Mouse (Mus musculus) heart, postnatal 36 days (tissue): ENCODE data around the gene Rab3c. TPM values are rescaled to one million over a fixed set of nuclear protein-coding genes. Genes with fewer than 3 reads are reported as not detected.

ENCODE experiments used
- DNase-seq, 2 experiments: peaks; one replicate each; pipeline ENCODE4 v3.0.0; 2021 to 2022
- intact Hi-C: fragments of 180-260 bp; cut with DNase I; formaldehyde crosslinking; loops from one replicate; pipeline ENCODE4 v1.15.1; 2025
- total RNA-seq, 2 experiments: library from RNA; stranded (reverse); gene quantifications; 2 replicates each; pipeline ENCODE4 v1.2.3; 2021

The Rab3c gene
- total RNA-seq, 2 experiments from 2014 or later, result 0.08 TPM; not detected in 1

DNA sequence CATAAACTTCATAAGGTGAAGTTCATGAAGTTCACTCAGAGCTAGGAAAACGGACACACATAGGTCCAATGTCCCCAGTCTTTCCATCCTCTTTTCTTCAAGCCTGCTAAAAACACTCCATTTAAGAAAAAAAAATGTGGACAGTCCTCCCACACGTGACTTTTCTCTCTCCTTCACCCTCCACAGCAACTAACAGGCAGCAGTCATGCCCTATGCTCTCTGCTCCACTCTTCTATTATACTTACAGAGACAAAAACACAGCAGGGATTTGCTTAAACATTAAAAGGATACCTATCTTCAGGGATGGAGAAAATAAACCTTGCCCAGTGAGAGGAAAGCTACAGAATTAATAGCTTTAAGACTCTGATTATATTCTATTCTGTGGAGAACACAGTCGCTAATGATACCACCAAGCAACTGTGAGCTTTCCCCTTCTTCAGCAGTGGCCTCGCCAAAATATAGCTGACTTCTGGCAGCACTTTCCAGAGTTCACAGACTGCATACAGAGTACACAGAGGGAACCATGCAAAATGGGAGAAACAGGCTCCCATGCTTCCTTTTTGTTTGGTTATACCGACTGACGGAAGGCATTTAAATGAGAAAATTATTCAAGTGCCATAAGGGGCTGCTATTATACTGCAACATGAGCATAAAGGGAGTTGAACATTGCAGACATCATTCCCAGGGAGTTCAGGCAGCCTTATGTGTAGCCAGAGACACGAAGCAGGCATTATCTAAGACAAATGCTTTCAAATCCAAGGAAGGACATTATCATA lies 165.7 kb downstream of the Rab3c start:
- intact Hi-C loops, result no loop called here

DNA sequence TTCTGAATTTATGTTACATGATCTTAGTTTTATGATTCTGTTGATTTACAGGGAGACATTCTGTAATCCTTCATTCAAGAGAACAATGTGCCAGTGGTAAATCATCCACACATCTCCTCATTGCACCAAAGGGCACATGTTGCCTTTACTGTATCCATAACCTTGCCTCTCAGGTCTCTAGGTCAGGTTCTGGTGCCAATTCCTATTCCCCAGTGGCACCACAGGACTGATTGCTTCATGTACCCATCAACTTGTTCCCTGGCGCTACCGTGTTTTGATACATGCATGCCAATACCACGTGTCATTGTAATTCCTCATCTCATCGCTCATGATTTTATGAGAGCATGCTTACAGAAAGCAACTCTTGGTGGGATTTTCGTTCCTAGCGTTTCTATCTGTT lies 167.1 kb downstream of the Rab3c start:
- intact Hi-C loops, result no loop called here
- DNase-seq, result no peak

More for the DNA sequence above, 165.7 kb downstream of the Rab3c start:
- no peak for DNase-seq

DNA sequence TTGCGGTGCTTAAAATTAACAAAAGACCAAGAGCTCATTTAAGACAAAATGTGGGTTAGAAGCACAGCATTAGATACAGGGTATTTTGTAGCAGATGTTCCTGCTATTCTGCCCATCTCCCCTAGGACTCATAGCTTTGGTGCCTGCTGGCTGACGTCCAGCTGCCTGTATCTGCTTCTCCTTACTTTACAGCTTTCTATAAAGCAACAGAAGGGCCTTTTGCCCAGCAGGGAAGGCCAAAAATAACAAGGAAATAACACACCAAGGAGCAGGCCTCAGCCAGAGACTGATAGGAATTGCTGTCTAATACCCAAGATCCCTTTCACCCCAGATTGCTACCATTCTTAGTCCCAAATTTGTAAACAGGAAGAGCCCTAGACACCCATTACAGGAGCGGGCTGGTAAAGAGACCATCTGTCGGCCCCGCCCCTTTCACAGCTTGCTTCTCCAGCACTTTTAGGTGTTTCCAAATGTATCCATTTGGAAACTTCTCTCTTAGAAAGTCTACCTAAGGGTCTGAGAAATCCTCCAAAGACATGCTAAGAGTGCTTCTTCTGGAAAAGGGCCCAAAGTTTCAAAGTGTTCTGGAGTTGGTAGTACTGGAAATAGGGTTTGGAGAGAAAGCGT lies 183.3 kb downstream of the Rab3c start:
- no peak for DNase-seq

DNA sequence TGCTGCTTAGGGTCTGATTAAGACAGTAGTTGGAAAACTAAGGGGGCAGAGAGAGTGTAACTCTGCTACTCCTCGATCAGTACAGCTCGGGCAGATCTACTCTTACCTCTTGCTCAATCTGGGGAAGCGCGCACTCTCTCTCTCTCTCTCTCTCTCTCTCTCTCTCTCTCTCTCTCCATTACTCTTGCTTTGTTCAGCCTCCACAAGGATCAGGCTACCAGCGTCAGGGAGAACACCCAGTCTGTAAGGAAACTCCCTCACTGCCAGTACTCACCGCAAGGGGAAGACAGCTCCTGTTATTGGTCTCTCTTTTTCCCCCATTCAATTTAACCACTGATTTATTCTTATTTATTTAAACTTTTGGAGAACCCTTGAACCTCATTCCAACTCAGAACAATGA lies 185.8 kb downstream of the Rab3c start:
- intact Hi-C loops, result no loop called here
- DNase-seq, result no peak

More for the DNA sequence above, 183.3 kb downstream of the Rab3c start:
- intact Hi-C loops, result no loop called here

DNA sequence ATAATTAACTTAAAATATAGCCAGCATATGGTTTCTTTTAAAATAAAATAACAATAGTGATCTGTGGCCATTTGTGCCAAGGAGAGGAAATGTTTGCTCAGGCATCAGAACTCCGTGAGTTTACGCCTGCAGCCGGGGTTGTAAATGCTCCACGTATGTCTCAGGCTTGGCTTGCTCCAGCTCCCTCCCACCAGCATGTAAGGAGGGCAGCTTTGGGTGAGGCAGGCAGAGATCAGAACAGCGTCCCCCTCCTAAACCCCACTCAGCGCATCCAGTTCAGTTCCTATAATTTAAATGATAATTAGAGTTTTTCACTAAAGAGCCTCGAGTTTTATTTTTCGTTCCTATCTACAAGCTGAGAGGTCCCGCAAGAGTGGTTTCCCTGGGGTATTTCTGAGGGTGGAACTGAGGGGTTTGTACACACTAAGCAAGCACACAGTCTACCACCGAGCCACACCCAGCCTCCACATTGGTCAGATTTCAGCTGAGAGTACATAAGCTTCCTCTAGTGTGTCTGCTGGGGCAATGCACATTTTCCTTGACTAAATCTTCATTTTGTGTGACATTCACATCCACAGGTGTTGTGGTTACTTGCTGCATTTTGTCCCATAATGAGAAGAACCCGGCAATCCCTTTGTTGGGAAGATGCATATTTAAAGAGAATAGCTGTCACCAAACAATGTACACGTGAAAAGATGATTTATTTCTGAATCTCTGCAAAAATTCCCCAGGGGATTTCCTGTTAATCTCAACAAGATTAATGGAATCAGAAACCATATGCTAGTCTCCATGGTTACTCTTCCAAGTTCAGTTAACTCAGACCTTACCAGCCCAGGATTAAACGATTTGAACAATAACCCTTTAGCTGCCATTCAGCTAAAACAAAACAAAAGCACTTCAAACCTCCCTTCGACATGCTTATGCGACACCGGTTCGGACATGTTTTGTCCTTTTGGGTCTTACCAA lies 186.8 kb downstream of the Rab3c start:
- intact Hi-C loops, result no loop called here
- no peak for DNase-seq

DNA sequence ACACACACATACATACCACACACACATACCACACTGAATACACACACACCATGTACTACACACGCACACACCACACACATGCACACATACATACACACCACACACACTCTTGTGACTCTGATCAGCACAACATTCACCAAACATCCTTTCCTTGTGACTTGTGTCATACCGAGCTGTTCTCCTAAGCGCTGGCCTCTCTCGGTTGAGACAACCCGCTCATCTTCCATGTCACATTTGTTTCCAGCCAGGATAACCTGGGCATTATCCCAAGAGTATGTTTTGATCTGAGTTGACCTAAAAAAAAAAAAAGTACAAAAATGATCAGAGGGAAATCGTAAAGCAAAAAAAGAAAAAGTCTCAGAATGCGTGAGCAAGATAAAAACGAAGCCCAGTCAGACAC lies 196.8 kb downstream of the Rab3c start:
- no peak for DNase-seq
- intact Hi-C loops, result no loop called here

DNA sequence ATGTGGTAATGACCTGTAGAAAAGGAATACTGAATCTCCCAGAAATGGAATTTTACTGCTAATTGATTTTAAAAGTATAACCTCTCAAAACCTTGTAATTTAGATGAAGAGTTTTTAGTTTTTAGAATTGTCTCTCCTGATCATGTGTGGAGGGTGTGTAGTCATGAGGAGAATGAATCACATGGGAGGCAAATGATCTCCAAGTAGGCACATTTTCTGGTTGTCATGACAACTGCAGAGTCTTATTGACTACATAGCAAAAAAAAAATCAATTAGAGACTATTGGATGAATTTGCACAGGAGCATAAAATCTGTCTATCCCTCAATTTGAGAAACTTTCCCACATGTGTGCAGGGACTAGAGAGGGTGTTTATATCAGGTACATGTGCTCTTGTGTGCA lies 199.6 kb downstream of the Rab3c start:
- no peak for DNase-seq
- intact Hi-C loops, result no loop called here

DNA sequence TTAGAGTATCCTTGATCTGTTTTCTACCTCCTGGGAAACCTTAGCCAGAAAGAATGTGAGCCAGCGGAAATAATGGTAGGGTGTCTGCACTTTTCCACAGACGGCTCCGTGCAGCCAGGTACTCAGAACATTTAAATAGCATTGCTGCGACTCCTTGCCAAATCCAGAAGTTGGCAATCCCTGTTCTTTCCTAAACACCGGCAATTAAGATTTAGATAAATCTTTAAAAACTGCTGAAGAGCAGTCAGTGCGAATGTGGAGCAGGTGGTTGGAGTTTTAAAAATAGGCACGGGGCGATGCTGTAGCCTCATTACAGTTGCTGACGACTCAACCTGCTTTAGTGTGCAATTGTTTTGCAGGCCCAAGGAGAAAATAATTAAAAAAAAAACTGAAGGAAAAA lies 205.2 kb downstream of the Rab3c start:
- DNase-seq, result no peak
- intact Hi-C loops, result no loop called here

DNA sequence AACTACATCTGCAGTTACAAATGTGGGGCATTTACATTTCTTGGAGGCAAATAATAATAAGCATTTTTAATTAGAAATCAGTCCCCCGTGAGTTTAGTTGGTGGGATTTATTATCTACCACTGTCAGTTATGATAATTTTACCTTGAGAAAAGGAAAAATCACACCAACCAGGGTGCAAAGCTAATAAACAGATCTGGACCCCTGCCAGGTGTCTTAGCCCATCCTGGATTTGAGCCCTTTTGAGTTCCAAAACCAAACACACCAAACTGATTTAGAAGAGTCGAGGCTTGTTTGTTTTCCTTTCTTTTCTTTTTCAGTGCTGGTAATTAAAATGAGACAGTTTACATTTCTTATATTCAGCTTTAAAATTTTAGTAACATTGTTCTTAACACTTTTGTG lies 206.6 kb downstream of the Rab3c start:
- DNase-seq, result no peak
- intact Hi-C loops, result no loop called here

DNA sequence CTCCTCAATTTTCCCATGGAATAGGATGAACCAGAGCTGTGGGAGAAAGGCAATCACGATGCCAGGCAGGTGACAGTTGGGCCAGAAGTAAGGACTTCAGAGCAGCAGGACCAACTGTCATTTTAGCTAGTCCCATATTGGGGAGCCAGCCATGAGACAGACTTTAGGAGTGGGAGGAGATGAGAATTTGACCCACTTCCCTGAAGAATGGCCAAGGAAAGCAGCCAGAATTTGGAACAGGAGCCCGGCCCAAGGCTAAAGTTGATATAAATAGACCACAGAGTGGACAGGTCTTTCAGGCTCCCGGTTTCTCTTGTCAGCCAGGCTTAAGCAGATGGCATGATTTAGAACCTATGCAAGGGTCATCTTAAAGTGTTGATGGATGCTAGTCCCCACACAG lies 213.6 kb downstream of the Rab3c start:
- intact Hi-C loops, result no loop called here
- no peak for DNase-seq

DNA sequence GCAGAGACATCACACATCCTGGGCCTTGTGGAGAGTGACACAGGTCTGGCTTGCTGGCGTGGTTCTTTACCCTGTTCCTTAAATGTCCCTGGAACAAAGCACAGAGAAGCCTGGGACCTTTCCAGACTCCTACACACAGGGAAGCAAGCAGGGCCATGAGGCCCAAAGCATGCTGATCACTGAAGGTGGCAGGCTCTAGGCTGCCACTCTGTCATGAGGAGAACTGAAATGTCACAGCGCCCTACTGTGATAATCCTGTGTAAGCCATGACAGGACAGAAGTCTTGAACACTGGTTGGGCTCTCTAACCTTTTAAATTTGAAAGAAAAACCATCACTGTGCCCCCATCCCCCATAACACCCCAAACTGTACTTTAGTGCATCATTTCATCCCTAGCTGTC lies 214.1 kb downstream of the Rab3c start:
- DNase-seq, result no peak
- intact Hi-C loops, result no loop called here

DNA sequence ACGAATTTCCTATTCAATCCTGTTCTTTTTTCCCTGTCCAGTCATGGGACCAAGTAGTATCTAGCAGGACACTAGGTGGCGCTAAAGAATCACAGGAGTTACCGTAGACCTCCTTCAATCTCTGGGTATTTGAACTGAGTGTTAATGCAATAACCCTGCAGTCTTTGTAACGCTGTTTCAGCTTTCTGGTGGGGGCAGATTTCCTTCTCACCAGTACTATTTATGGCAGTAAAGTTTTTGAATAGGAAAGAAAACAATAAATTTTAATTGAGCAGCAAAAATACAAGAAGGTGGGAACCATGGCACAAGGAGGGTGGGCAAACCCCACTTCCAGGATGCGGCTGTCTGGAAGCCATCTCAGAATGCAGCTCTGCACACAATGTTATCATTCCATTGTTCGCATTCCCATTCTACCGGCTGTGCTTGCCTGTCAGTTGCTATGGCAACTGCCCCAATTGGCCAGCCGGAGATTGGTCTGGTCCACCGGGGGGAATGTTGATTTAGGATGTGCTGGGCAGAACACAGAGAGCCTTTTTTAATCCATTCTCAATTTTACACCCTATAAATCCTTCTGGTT lies 217.9 kb downstream of the Rab3c start:
- intact Hi-C loops, result loop anchor here (1.0 to 5.0 kb wide), 5 partner anchors 256 to 1349 kb away; no protein-coding TSS in a partner anchor
- DNase-seq, result peak; percentile 44 to 46

DNA sequence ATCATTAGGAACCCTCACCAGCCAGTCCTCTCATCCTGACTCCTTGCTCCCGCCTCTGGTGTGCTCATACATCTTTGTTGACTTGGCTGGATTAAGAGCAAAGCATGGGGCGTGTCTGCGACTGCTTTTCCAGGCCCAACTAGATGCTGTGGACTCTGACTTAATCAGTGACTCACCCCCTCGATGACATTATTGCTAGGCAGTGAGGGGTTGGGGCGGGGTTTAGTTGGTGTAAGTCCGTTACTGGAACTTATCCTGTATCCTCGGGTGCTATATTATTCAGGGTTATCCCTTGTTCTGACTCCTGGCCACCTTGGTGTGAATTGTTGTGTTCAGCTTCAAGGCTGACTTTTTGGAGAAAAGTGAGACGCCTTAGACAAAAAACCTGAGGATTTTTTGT lies 218.5 kb downstream of the Rab3c start:
- intact Hi-C loops, result loop anchor here (1.0 to 5.0 kb wide), 5 partner anchors 257 to 1350 kb away; no protein-coding TSS in a partner anchor
- DNase-seq, result no peak

DNA sequence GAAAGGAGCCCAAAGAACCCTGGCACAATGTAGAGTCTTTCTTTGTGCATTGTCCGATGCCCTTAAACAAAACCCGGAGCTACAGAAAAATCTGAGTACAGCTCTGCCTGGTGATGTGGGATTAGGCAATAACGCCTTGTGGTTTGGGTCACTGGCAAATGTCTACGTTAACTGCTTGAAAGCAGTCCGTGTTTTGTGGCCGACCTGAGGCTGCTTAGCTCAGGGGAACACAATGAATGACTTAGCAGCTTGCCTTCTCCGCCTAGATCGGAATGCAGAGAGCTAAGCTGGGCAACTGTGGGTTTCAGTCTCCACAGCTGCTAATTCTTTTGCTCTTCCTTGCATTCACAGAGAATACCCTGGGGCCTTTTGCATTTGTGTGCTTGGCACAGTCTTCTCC lies 226.3 kb downstream of the Rab3c start:
- DNase-seq, result no peak
- intact Hi-C loops, result no loop called here

DNA sequence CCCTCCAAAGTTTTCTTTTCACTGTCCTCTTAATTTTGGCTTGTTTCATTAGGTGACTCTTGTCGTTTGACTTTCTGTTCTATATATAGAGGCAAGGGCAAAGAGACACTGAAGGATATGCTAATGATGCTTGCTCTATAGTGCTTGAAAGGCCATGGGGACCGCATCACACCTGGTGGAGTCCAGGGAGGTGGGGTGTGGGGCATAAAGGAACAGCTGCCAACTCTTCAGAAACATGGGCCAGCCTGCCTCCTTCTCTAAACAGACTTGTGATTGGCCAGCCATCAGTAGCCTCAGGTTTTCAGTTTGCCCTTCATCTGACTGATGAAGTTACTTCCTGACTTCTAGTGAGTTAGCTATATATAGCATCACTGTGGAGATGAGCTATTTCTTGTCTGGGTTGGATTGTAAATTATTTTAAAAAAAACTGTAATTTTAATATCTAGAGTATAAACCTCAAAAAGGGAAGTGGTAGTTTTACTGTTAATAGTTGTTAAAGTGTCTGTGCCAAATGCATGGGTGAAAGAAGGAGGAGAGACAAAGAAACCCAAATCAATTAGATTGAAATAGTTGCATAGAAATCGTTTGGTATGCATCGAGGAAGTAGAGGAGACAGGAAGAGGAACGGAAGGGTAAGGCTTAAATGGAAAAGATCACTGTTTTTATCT lies 231.9 kb downstream of the Rab3c start:
- intact Hi-C loops, result no loop called here
- no peak for DNase-seq

DNA sequence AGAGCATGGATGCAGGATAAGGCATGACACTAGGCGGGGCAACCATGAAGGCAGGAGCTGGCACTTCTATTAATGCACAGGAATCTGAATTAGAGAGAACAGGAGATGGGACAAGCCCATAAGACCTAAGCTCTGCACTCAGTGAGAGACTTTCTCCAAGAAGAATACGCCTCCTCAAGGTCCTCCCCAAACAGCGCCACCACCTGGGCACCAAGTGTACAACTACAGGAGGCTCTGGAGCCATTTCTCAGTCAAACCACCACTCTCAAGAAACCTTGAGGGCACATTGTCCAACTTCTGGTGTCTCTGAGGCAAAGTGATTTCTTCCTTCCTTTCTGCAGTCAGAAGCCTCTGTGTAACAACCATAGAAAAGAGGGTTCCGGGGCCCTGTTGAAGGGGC lies 236.4 kb downstream of the Rab3c start:
- DNase-seq, result no peak
- intact Hi-C loops, result no loop called here

DNA sequence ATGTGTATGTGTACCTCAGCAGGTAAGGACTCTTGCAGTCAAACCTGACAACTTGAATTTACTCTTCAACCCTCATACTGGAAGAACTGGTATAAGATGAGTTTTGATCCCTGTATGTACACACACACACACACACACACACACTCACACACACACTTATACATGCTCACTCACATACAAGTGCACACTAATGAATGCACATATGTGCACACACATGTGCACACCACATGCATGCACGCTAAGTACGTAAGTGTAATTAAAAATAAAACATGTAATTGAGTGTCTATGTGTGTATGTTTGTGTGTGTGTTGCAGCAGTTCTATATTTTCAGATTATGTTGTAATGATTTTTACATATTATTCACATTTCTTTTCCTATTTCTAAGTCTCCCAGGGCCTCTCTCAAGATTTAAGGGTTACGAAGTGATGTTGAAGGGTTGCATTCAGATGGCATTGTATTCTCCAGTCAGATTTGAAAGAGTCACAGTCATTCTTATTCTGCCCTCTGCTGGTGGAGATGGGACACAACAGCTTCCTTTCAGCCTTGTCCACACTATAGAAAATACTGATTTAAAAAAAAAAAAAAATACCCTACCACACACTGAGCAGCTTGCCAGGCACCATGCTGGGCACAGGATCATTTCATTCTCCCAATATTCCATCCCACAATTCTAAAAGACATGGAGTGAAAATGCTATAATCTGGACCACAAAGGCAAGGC lies 240.9 kb downstream of the Rab3c start:
- intact Hi-C loops, result loop anchor here (1.0 kb wide), 1 partner anchor 116 kb away; no protein-coding TSS in a partner anchor
- peak in 1 of 2 experiments; percentile 21 for DNase-seq

DNA sequence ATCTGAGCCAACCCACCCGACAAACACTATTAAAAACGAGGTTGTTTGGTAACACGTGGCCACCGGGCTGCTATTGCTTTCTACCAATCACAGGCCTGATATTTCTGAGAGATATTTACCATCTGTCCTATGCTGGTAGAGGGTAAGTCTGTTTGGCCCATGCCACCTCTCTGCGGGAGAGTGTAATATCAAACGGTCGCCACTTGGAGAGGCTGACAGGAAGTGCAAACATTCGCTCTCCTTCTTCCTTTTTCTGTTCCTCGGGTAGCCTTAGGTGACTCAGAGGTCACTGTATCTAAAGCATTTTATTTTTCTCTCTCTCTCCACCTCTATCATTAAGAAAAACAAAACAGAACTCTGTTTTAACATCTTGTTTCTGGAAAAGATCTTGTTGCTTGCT lies 241.6 kb downstream of the Rab3c start:
- no peak for DNase-seq
- intact Hi-C loops, result no loop called here

DNA sequence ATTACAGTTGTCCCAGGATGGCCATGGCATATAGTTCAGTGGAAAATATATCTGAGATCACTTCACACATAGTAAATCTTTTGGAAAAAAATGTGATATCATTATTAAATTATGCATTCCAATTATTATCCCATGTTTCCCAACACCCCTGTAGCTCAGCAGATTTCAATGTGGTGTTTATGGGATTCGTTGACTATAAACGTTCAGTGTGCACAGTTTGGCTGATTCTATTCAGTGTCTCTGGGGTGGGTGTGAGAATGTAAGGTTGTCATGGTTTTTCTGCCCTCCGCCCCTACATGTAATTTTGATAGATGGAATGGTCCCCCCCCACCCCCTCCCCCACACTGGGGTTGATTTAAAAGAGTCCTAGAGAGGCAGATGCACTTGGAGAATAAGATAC lies 242.3 kb downstream of the Rab3c start:
- intact Hi-C loops, result no loop called here

DNA sequence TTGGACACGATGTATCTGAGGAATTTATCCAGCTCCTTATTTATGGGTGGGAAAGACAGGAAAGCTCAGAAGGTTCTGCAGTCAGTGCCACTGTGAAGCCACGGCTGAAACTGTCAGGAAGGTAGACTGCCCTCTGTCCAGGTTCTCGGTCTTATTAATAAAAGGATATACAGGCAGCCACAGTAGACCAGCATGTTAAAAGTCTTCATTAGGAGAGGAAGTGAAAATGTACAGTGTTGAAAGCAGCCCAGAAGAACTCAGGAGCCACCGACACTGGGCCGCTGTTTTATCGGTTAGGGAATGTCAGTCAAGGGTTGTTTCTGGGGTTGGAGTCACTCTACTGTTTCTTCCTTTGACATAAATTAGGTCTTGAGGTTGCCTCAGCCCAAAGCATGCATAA lies 245.9 kb downstream of the Rab3c start:
- intact Hi-C loops, result no loop called here
- DNase-seq, result no peak

More for the DNA sequence above, 242.3 kb downstream of the Rab3c start:
- DNase-seq, result no peak
